Mouse (Mus musculus) v-Abl transformed pro-B cells (cell line): ENCODE measurements around the gene Nploc4.

Experiments used
- in situ Hi-C, 2 experiments: fragments of 400-800 bp; cut with MboI; formaldehyde crosslinking; loops; one replicate each; pipeline ENCODE4 v1.15.1; 2025; ENCODE audit not compliant: unreplicated experiment in 2 of 2

Gene Nploc4

GRCm38 (mm10) chr11:120380271-120380670 is 57.2 kb downstream of the Nploc4 start:
- in situ Hi-C loops, result no loop called here

- in situ Hi-C loops, result no loop called here
Observed at GRCm38 (mm10) chr11:120378611-120379540, 58.6 kb downstream of the Nploc4 start, which contains the start of gene Faap100. Gene Faap100, minus strand, starts transcription at chr11:120378764.

- in situ Hi-C loops, result no loop called here
Observed at GRCm38 (mm10) chr11:120378031-120378610, 59.4 kb downstream of the Nploc4 start.

GRCm38 (mm10) chr11:120377337-120377736 is 60.2 kb downstream of the Nploc4 start:
- in situ Hi-C loops, result no loop called here

- in situ Hi-C loops, result no loop called here
Observed at GRCm38 (mm10) chr11:120376302-120377160, 61.0 kb downstream of the Nploc4 start.

GRCm38 (mm10) chr11:120375324-120375723 is 62.2 kb downstream of the Nploc4 start:
- in situ Hi-C loops, result no loop called here

GRCm38 (mm10) chr11:120373820-120374586 is 63.5 kb downstream of the Nploc4 start:
- in situ Hi-C loops, result no loop called here

GRCm38 (mm10) chr11:120373025-120373424 is 64.5 kb downstream of the Nploc4 start:
- in situ Hi-C loops, result no loop called here

- in situ Hi-C loops, result no loop called here
Observed at GRCm38 (mm10) chr11:120369656-120370055, 67.9 kb downstream of the Nploc4 start.

- in situ Hi-C loops, result no loop called here
Observed at GRCm38 (mm10) chr11:120366443-120367027, 71.0 kb downstream of the Nploc4 start.

GRCm38 (mm10) chr11:120362891-120363290 is 74.6 kb downstream of the Nploc4 start:
- in situ Hi-C loops, result no loop called here

- in situ Hi-C loops, result no loop called here
Observed at GRCm38 (mm10) chr11:120361295-120361694, 76.2 kb downstream of the Nploc4 start, which contains the start of gene Fscn2. Gene Fscn2, plus strand, starts transcription at chr11:120361534.

GRCm38 (mm10) chr11:120360755-120361154 is 76.8 kb downstream of the Nploc4 start:
- in situ Hi-C loops, result no loop called here

GRCm38 (mm10) chr11:120360062-120360461 is 77.4 kb downstream of the Nploc4 start:
- in situ Hi-C loops, result no loop called here

- in situ Hi-C loops, result loop anchor here in 1 of 2 experiments (5.0 kb wide), 1 partner anchor 63 kb away; no protein-coding TSS in a partner anchor
Observed at GRCm38 (mm10) chr11:120359391-120359790, 78.1 kb downstream of the Nploc4 start.

- in situ Hi-C loops, result loop anchor here in 1 of 2 experiments (5.0 kb wide), 1 partner anchor 64 kb away; no protein-coding TSS in a partner anchor
Observed at GRCm38 (mm10) chr11:120357791-120358401, 79.6 kb downstream of the Nploc4 start.

- in situ Hi-C loops, result loop anchor here in 1 of 2 experiments (5.0 kb wide), 1 partner anchor 65 kb away; no protein-coding TSS in a partner anchor
Observed at GRCm38 (mm10) chr11:120356900-120357299, 80.6 kb downstream of the Nploc4 start.

GRCm38 (mm10) chr11:120356319-120356840 is 81.1 kb downstream of the Nploc4 start:
- in situ Hi-C loops, result loop anchor here in 1 of 2 experiments (5.0 kb wide), 1 partner anchor 66 kb away; no protein-coding TSS in a partner anchor
